Mouse (Mus musculus) adrenal gland, postnatal 14 days (tissue): ENCODE results near the gene Pianp. TPM values are rescaled to one million over a fixed set of nuclear protein-coding genes. Genes with fewer than 3 reads are reported as not detected.
A peak's percentile ranks its signal among the peaks of the same experiment; 100 is the strongest.

Source experiments
- DNase-seq: peaks from one replicate; pipeline ENCODE4 v3.0.0; 2021; ENCODE audit warnings: mixed read lengths
- long read RNA-seq, 2 experiments: library from polyadenylated mRNA; stranded (forward); transcript quantifications; one replicate each; pipeline ENCODE4 v2.0.0; 2021
- total RNA-seq: library from RNA; stranded (reverse); gene quantifications from 2 replicates; pipeline ENCODE4 v1.2.3, GENCODE M21; 2021

Pianp gene
- total RNA-seq = 4.8 and 5.4 TPM in 2 replicates
- long read RNA-seq, experiment 1, partial matches to known transcripts = 0 of 3 reads
- long read RNA-seq, experiment 1, other reads (novel, unspliced or antisense) = 2 of 3 reads
- long read RNA-seq, experiment 2, partial matches to known transcripts = 0 of 2 reads
- long read RNA-seq, experiment 2, other reads (novel, unspliced or antisense) = 1 of 2 reads

DNA sequence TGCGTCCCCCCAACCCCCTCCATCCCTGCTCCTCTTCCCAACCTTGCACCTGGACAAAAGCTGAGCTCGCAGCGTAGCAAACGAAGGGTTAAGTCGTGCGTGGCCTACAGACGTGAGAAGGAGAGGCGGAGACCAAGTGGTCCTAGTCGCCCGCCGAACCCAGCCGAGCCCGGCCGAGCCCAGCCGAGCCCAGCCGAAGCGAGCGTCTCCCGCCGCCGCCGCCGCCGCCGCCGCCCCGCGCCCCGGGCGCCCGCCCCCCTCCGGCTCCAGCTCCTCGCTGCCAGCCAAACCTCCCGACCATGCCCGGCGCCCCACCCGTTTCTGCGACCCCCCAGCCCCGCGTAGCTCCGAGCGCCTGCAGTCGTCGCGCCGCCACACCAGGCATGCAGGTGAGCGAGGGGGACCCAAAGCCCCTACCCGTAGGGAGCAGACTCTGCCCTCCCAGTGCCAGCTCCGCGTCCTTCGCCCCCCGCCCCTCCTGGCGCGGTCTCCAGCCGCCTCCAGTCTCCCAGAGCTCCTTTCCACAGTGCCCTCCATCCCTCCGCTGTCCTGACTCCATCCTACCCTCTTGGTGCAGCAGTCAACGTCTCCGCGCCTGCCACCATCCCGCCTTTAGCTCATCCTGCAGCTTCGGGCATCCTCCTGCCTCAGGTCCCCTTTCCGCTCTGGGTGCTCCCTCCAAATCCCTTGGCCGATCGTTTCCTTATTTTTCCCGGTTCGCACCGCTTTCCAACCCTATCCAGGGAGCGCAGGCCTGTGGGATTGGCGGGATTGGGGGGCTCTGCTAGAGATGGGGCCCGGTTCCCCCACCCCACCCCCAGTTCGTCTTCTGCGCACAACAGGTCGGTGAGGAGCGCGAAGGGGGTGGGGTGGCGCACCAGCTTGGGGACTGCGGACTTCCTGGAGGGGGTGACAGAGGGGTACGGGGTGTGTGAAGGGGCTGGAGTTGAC is at the start of gene Pianp:
Gene Pianp (plus strand): TSS at position 144 of the 951 bp plus-strand sequence.
- DNase-seq = peak; percentile 92

DNA sequence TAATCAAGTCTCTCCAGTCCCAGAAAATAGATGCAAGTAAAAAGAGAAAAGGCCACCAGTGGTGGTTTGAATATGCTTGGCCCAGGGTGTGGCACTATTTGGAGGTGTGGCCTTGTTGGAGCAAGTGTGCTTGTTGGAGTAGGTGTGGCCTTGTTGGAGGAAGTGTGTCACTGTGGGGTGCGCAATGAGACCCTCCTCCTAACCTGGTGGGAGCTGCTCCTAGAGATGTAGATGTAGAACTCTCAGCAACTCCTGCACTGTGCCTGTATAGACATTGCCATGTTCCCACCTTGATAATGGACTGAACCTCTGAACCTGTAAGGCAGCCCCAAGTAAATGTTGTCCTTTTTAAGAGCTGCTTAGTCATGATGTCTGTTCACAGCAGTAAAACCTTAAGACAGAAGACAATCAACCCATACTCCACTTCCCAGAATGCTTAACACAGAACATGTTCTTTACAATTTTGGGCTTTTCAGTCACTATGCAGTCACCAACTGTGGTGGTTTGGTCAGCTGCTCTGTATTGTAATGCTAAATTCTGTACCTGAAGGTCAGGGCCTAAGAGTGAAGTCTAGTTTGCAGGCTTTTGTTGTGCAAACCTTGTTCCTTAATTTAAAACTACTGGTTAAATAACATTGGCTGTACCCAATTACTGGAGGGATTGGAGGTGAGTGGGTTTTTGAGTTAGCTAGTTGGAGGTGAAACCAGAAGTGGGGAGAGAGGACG is 42.3 kb upstream of the Pianp start:
- DNase-seq = no peak

DNA sequence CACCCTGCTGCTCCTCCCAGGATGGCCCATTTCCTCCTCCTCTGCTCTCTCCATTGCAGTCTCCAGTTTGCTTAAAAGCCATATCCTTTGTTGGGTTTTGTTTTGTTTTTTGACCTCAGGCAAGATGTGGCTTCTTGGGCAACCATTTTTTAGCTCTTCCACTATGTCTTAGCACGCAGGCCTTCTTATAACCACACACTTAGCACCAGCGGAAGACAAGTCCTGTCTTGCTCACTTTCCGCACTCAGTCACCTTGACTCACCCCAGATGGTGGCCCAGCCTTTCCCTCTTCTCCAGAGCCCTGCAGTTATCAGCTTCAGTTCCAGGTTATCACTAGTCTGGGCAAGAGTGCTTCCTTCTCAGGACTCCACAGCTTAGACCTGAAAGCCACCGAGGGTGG is 41.3 kb upstream of the Pianp start:
- no peak for DNase-seq

- no peak for DNase-seq
Observed at GRCm38 (mm10) chr6:124958127-124958526, 38.4 kb upstream of the Pianp start.

- DNase-seq = no peak
Observed at GRCm38 (mm10) chr6:124959960-124960359, 36.5 kb upstream of the Pianp start.

DNA sequence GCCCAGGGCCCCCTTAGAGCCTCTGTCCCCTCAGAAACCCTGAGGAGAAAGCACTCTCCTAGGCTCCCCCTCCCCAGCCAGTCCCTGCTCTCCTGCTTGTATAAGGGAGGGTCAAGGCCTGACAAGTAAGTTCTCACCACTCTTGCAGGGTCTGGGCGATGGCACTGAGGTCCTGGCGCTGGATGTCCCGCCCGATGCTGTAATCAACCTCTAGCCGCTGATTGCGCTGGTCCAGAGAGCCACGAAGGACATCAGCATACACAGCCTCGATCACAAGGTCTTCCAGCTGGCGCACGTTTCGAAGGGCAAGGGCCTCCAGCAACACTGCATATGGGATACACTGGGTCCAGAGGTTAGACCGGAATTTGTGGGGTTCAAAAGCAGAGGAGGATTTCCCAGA is 35.5 kb upstream of the Pianp start:
- DNase-seq = peak; percentile 75

DNA sequence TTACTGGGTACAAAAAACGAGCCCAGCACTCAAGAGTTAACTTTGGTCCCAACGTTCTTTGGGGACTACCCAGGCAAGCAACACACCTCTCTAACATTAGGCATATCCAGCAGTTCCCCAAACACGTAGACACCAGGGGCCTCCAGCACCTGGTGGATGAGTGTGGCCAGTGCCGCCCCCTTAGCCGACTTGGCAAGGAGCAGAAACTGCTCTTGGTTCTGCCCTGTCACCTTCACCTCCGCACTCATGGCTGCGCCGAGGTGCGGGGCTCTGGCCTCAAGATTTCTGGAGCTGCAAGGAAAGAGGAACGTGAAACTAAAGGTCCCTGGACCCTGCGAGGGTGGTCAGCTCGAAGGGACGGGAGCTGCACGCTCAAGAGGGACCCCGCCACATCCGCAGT is 31.9 kb upstream of the Pianp start:
- no peak for DNase-seq

GRCm38 (mm10) chr6:124965088-124965719 is 31.3 kb upstream of the Pianp start, which contains the start of gene Cops7a:
Cops7a (minus strand) TSS chr6:124965538.
- peak; percentile 99 for DNase-seq

DNA sequence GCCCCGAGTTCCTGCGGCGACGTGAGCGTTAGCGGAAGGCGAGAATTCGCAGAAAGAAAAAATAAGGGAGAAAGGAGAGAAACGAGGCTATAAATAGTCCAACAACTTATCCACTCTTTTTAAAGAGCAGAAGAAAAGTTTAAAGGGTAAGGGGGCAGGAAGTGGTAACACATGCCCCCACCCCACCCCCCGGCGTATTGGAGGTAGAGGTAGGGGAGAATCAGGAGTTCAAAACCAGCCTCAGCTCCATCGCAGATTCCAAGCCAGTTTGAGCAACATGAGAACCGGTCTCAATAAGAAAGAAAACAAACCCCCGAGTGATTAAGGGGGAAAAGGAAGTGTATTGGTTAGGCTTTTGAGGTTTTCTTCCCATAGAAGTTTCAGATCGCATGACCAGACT is 30.7 kb upstream of the Pianp start:
- DNase-seq = no peak

- DNase-seq = peak; percentile 45
Observed at GRCm38 (mm10) chr6:124966466-124967118, 29.9 kb upstream of the Pianp start.

GRCm38 (mm10) chr6:124967766-124968165 is 28.7 kb upstream of the Pianp start:
- peak; percentile 67 for DNase-seq

GRCm38 (mm10) chr6:124992241-124992640 is 4.3 kb upstream of the Pianp start:
- DNase-seq = no peak

GRCm38 (mm10) chr6:124993365-124993764 is 3.1 kb upstream of the Pianp start:
- peak; percentile 68 for DNase-seq

DNA sequence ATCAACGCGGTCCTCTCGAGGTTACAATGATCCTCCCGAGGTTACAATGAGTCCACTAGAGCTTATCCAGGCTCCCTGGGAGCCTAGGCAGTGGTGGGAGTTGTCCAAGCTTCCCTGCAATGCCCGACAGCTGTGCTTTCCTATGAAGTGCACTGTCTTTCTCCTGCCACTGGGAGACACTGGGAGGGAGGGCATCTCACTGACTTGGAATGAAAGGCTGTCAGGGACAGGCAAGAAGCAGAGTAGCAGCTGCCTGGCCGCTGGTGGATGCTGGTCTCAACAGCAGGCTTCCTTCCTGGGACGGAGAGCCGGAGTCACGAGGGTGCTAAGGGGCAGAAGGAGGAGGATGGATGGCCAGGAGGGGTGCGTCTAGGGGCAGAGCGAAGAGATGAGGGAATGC is 2.6 kb upstream of the Pianp start:
- DNase-seq = peak; percentile 65

GRCm38 (mm10) chr6:124995246-124995645 is 1.2 kb upstream of the Pianp start:
- DNase-seq = peak; percentile 88

- DNase-seq = no peak
Observed at GRCm38 (mm10) chr6:124995831-124996403, 577 bp upstream of the Pianp start.

- DNase-seq = no peak
Observed at GRCm38 (mm10) chr6:124998066-124998465, 1.6 kb downstream of the Pianp start.

DNA sequence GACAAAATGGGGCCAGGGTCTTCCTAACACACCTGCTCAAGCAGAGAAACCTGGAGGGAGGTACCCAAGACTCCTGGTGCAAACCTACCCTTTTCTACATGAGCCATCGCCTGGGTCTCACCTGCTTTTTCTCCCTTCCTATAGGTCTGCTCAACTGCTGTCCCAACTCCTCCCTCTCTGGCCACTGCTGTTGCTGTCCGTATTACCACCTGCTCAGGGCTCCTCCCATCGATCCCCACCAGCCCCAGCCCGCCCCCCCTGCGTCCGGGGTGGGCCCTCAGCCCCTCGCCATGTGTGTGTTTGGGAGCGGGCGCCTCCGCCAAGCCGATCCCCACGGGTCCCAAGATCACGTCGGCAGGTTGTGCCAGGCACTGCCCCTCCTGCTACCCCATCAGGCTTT is 2.6 kb downstream of the Pianp start:
- no peak for DNase-seq

GRCm38 (mm10) chr6:124999546-124999945 is 3.1 kb downstream of the Pianp start:
- DNase-seq = no peak

DNA sequence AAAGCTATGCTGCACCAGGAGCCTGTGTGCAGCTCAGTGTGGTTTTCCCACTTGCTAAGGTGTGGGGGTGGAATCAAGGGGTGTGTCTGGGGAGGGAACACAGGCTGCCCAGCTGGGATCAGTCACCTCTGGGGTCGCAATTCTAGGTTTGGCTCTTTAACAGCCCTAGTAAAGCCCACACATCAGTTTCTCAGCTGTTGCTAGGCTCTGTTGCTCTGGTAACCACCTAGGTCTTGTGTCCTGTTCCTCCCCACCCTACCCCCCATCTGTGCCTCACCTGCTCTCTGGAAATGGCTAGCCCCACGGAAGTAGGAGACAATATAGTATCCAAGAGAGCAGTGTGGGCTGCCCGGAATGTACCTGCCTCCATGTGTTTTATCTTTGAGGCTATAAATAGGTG is 7.2 kb downstream of the Pianp start:
- DNase-seq = no peak

DNA sequence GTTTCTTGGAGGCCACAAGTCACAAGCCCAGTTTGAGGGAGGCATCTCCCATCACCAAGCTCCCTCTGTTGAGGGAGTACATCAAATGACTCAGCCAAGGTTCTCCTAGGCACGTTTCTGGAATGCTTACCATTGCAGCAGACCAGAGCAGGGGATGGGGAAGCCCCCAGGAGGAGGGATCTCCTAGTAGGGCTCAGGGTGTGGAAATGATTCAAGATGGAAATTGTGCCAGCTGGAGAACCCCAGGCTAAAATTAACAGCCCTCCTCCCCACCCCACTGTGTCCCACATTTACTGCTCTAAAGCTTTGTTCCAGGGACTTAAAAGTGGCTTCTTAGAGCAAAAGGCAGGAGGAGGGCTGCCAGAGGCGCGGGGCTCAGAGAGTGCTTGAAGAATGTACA is 8.6 kb downstream of the Pianp start:
- no peak for DNase-seq
